13 mouse cellular contexts compared by ENCODE assay signal in genomic region chr5:111344721-111345400, GRCm38 (mm10).
"Had no signal": no experiment of that assay in that cellular context is flagged by ENCODE, and none has a peak within 500 bp of the region (broad histone marks: within the 10 kb centered on the region; RNA-seq: fewer than 3 reads in every experiment).

No protein-coding gene starts in this region.

- DNase-seq: cerebellum, adult 18-20 months; cerebellum, adult 2 months; cerebellum, adult 9-10 months; cerebellum, adult 9-11 months; cerebellum, postnatal 36 days; embryo, embryonic 11 days; forebrain, postnatal 0 days; gastrocnemius, adult 2 months; gastrocnemius, postnatal 10 days; gastrocnemius, postnatal 14 days; gastrocnemius, postnatal 25 days; gastrocnemius, postnatal 36 days; heart, adult 18-20 months had no signal
